Mouse (Mus musculus) stomach, postnatal 0 days (tissue): Measurements from ENCODE around the gene Cacna1a. TPM values are rescaled to one million over a fixed set of nuclear protein-coding genes. Genes with fewer than 3 reads are reported as not detected.

ENCODE experiments used
- ATAC-seq: fragments of 200-750 bp; cut with Nextera tagmentation; 2 replicates; pipeline ENCODE4 v1.8.0; 2017; ENCODE audit not compliant: low FRiP score, low TSS enrichment
- DNase-seq: peaks from one replicate; pipeline ENCODE4 v3.0.0-alpha.2; 2016; ENCODE audit warnings: low spot score
- H3K27ac ChIP-seq: fragments of 300-500 bp; sonication (generic); replicated peaks from 2 replicates; pipeline ENCODE4 v1.5.1; 2014; ENCODE audit warnings: mild to moderate bottlenecking, control low read depth
- H3K27me3 ChIP-seq: fragments of 300-500 bp; sonication (generic); 2 replicates; pipeline ENCODE4 v1.6.1; 2014; ENCODE audit warnings: low read length; ENCODE audit not compliant: control insufficient read depth, insufficient read depth
- H3K36me3 ChIP-seq: fragments of 300-500 bp; sonication (generic); 2 replicates; pipeline ENCODE4 v1.6.1; 2014; ENCODE audit warnings: low read length, mixed read lengths; ENCODE audit not compliant: control insufficient read depth, insufficient read depth
- H3K4me1 ChIP-seq: fragments of 300-500 bp; sonication (generic); replicated peaks from 2 replicates; pipeline ENCODE4 v1.6.1; 2014; ENCODE audit warnings: antibody characterized with exemption; ENCODE audit not compliant: control insufficient read depth, insufficient read depth
- H3K4me2 ChIP-seq: fragments of 300-500 bp; sonication (generic); replicated peaks from 2 replicates; pipeline ENCODE4 v1.6.1; 2014; ENCODE audit warnings: low read depth, mild to moderate bottlenecking, control low read depth, moderate library complexity
- H3K4me3 ChIP-seq: fragments of 300-500 bp; sonication (generic); 2 replicates; pipeline ENCODE4 v1.5.1; 2014; ENCODE audit warnings: low read depth, low read length, control low read depth
- H3K9ac ChIP-seq: fragments of 300-500 bp; sonication (generic); 2 replicates; pipeline ENCODE4 v1.6.1; 2014; ENCODE audit warnings: mild to moderate bottlenecking, low read length, control low read depth, mixed read lengths
- H3K9me3 ChIP-seq: fragments of 300-500 bp; sonication (generic); 2 replicates; pipeline ENCODE4 v1.6.1; 2016; ENCODE audit warnings: low read length; ENCODE audit not compliant: control insufficient read depth
- CTCF ChIP-seq: IDR thresholded peaks from 2 replicates; pipeline ENCODE4 v1.5.1; 2016; ENCODE audit warnings: antibody characterized with exemption, low read depth, mild to moderate bottlenecking, moderate library complexity
- EP300 ChIP-seq: optimal IDR thresholded peaks from 2 replicates; pipeline ENCODE3; 2016; ENCODE audit warnings: antibody characterized with exemption
- WGBS: fragments of 180-500 bp; shearing (Covaris S2); extraction: QIAGEN DNeasy Blood & Tissue Kit; methylation state at CpG from one replicate; pipeline ENCODE4 v1.1.7; 2014; 5-methylcytosine and 5-hydroxymethylcytosine counted together
- polyA plus RNA-seq: library from polyadenylated mRNA; unstranded; fragments of >200 nt; fragmentation: Nextera tagmentation; extraction: Ambion mirVana; gene quantifications from 2 replicates; pipeline ENCODE4 v1.2.1, GENCODE M21; 2015

Gene Cacna1a
- polyA plus RNA-seq, 1 experiment from 2014 or later: 2.9 TPM

DNA sequence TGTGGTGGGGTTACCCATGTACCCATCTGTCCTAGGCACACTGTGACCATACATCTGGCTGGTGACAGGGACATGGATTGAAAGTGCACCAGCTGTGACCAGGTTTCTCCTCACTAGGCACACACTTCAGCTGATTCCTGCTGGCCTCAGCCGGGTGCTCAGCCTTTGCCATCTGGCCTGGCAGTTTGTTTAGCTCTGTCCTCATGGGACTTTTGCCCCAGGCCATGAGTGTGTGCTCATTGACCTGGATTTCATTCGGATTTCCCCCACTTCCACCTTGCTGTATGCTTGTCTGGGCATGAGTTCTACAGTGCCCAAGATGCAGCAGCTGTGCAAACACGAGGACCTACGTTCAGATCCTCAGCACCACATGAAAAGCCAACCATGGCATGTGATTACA is 41.8 kb upstream of the Cacna1a start:
- DNase-seq: no peak
- no peaks in the 10 kb centered on the region for H3K4me1 ChIP-seq
- H3K36me3 ChIP-seq: no peaks in the 10 kb centered on the region
- ATAC-seq: no peak
- no peak overlapping the region for H3K4me3 ChIP-seq
- no peak overlapping the region for H3K4me2 ChIP-seq
- no peak for TF ChIP-seq CTCF
- no peak for TF ChIP-seq EP300
- 42% methylated on average over 4 of the region's 4 CpGs for WGBS
- H3K27ac ChIP-seq: no peak overlapping the region
- no peaks in the 10 kb centered on the region for H3K27me3 ChIP-seq
- H3K9me3 ChIP-seq: no peaks in the 10 kb centered on the region
- no peak overlapping the region for H3K9ac ChIP-seq

DNA sequence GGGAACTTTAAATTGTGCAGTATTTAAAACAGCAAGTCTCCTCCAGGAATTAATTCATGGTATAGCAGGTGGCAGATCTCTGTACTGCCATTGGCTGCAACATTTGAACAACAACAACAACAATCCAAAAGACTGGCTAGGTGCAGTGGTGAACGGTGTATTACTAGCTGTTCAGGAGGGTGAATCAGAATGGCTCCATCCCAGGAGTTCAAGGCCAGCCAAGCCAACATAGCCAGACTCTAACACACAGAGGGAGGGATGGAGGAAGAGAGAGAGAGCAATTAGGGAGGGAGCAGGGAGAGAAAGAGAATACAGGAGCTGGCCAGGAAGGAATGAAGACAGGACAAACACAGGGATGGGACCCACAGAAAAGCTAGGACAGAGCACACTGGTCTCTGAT is 38.7 kb upstream of the Cacna1a start:
- no peak for DNase-seq
- WGBS: 58% methylated on average over 1 of the region's 1 CpGs
- no peak for ATAC-seq
- Histone ChIP-seq H3K4me3 (no peak overlapping the region), H3K36me3 (no peaks in the 10 kb centered on the region), H3K27me3 (no peaks in the 10 kb centered on the region), H3K9me3 (no peaks in the 10 kb centered on the region), H3K4me2 (no peak overlapping the region), H3K4me1 (no peaks in the 10 kb centered on the region), H3K27ac (no peak overlapping the region), H3K9ac (no peak overlapping the region)
- TF ChIP-seq CTCF: no peak
- TF ChIP-seq EP300: no peak

DNA sequence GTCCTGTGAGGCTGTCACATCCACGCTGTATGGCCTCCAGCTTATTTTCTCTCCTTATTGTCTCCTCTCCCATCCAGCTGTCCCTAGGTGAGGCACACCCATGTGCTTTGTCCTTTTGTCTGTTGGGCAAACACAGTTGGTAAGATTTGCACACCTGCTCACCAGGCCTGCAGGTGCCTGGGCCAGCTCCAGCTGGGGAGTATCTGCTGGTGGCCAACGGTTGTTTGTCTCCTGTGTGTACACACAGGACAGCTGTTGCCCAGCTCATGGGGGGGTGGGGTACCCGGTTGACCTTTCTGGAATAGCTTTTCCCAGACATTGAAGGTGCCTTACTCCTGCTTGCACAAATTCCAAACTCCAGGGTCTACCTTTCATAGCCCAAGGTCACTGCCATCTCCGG is 37.3 kb upstream of the Cacna1a start:
- H3K9me3 ChIP-seq: no peaks in the 10 kb centered on the region
- H3K9ac ChIP-seq: no peak overlapping the region
- DNase-seq (peak; percentile 22), ATAC-seq (0 out of 2 replicates have a peak, but pooled peaks have one; percentile 16)
- H3K4me2 ChIP-seq: no peak overlapping the region
- H3K4me1 ChIP-seq: no peaks in the 10 kb centered on the region
- no peaks in the 10 kb centered on the region for H3K36me3 ChIP-seq
- no peak overlapping the region for H3K27ac ChIP-seq
- WGBS: 36% methylated on average over 4 of the region's 4 CpGs
- TF ChIP-seq EP300 (no peak), CTCF (no peak)
- no peak overlapping the region for H3K4me3 ChIP-seq
- H3K27me3 ChIP-seq: no peaks in the 10 kb centered on the region

GRCm38 (mm10) chr8:84356482-84356881 is 31.8 kb upstream of the Cacna1a start:
- no peak for ATAC-seq

DNA sequence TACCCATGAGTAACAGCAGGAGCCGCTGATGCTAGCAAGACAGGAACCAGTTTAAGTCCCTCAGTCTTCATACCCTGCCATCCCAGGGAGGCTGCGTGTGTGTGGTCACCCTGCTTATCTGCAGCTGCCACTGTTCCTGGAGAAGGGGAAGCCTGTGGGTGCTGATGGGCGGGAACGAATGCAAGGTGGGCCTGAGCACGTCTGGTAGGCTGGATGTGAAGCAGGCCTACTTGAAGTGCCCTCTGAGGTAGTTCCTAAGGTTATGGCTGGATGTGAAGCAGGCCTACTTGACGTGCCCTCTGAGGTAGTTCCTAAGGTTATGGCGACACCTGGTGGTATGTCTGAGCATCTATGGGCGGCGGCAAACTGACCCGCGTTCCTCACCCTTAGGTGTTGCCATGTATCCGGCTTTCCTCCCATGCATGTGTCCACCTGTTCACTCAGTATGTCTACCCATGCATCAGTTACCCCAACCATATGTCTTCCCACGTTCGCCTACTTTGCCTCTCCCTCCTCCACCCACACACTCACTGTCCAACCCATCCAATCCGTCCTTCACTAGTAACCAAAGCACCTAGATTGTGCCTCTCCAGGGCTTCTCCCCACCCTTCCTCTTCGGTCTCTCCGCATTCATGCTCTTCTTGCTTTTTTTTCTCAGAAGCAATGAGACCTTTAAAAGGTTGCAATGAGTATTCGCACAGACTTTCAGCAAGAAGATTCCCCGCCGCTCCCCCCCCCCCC is 30.4 kb upstream of the Cacna1a start:
- Histone ChIP-seq H3K4me3 (no peak overlapping the region), H3K4me1 (no peaks in the 10 kb centered on the region), H3K4me2 (no peak overlapping the region), H3K9ac (no peak overlapping the region), H3K27me3 (no peaks in the 10 kb centered on the region), H3K27ac (no peak overlapping the region), H3K36me3 (no peaks in the 10 kb centered on the region), H3K9me3 (no peaks in the 10 kb centered on the region)
- peak; percentile 97 for TF ChIP-seq CTCF
- TF ChIP-seq EP300: no peak
- DNase-seq: peak; percentile 83
- peak; percentile 89 for ATAC-seq
- WGBS: 25% methylated on average over 20 of the region's 20 CpGs

More at GRCm38 (mm10) chr8:84356482-84356881, 31.8 kb upstream of the Cacna1a start:
- Histone ChIP-seq H3K27ac (no peak overlapping the region), H3K9ac (no peak overlapping the region), H3K36me3 (no peaks in the 10 kb centered on the region), H3K9me3 (no peaks in the 10 kb centered on the region), H3K4me2 (no peak overlapping the region), H3K27me3 (no peaks in the 10 kb centered on the region), H3K4me1 (no peaks in the 10 kb centered on the region), H3K4me3 (no peak overlapping the region)
- TF ChIP-seq CTCF: no peak
- TF ChIP-seq EP300: no peak
- DNase-seq: no peak
- WGBS: 43% methylated on average over 11 of the region's 11 CpGs

DNA sequence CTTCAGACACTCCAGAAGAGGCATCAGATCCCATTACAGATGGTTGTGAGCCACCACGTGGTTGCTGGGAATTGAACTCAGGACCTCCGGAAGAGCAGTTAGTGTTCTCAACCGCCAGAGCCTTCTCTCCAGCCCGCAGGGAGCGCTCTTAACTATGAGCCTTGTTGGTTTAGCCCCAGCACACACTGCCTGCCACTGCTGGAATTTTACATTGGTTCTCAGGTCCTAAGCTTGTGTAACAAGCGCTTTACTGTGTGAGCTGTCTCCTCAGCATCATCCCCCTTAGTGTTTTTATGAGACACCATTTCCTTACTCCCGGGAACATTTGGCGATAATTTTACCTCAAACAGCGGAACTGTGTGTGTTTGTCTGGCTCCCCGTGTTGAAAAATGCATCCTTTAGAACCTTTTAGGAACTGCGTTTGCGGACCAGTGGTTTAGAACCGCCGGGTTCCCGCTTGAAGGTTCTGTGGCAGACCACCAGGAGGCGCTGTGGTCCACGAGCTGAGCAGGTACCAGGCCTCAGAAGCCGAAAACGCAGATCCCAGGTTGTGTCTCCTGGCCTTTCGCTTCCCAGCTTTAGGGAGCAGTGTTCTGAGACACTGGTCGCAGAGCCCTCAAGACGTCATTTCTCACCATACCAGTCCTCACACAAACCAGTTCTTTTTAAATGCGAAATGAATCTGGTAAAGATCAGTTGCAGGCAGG is 24.7 kb upstream of the Cacna1a start:
- TF ChIP-seq CTCF (peak; percentile 97), EP300 (no peak)
- ATAC-seq (0 out of 2 replicates have a peak, but pooled peaks have one; percentile 26), DNase-seq (peak; percentile 79)
- no peaks in the 10 kb centered on the region for H3K9me3 ChIP-seq
- no peak overlapping the region for H3K9ac ChIP-seq
- no peaks in the 10 kb centered on the region for H3K36me3 ChIP-seq
- H3K4me3 ChIP-seq: no peak overlapping the region
- no peak overlapping the region for H3K4me2 ChIP-seq
- no peaks in the 10 kb centered on the region for H3K27me3 ChIP-seq
- 14% methylated on average over 23 of the region's 23 CpGs for WGBS
- H3K27ac ChIP-seq: no peak overlapping the region
- no peaks in the 10 kb centered on the region for H3K4me1 ChIP-seq
